In the genomic region with DNA sequence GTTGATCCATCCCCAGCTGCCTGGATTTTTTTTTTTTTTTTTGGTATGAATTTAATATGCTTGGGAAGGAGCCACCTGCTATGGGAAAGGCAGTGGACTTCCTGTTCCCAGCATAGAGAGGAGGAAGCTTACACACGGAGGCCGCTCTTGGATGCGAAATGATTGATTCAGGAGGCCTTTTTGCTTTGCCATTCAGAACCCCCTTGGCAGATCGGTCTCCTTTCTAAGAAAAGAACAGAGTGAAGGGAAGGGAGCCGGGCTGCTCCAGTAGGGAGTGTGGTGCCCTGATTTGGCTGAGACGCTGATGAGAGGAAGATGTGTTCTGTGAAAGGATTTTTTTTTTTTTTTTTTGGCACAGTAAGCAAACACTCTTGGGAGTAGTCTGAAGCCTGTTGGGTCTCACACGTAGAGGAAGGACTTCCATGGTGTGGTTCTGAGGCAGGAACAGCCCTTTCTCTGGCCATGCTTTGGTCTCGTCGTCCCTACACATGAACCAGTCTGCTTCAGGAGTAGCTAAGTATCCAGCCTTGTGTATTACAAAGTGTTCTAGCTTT, we compare ENCODE assay signal across 13 mouse cellular contexts. TPM values are rescaled to one million over a fixed set of nuclear protein-coding genes. Genes with fewer than 3 reads are reported as not detected.
DNase-seq lines count a peak whose midpoint lies in the region.
"Had no signal": no experiment of that assay in that cellular context is flagged by ENCODE, and none has a peak within 500 bp of the region (broad histone marks: within the 10 kb centered on the region; RNA-seq: fewer than 3 reads in every experiment).

No protein-coding gene starts in this region.

- intact Hi-C loops in heart, postnatal 10 days (cut with DNase I), result loop anchor here (5.0 kb wide), 2 partner anchors 41 to 66 kb away; partner anchors contain the start of gene Pgpep1l
- intact Hi-C loops in left cerebral cortex, postnatal 36 days (cut with DNase I), result no loop called here

- DNase-seq in heart, adult 18-20 months, result peak; percentile 27 to 42
- no peak for DNase-seq in heart, postnatal 4 days
- peak; percentile 32 for DNase-seq in layer of hippocampus, adult 11-12 months (ENCODE audit: low spot score)
- no peak for DNase-seq in layer of hippocampus, adult 9-10 months (ENCODE audit: low spot score)
- DNase-seq in heart, postnatal 10 days, result peak; percentile 21 to 27
- peak; percentile 28 to 36 for DNase-seq in left cerebral cortex, postnatal 36 days (ENCODE audit: low spot score in 2 of 2)
- DNase-seq in adrenal gland, adult 18-20 months (ENCODE audit: low spot score in 2 of 2), result no peak
- DNase-seq: adrenal gland, adult 8-10 months; cerebellum, adult 18-20 months; lung, postnatal 4 days; thymus, postnatal 25 days had no signal

RNA-seq across cellular contexts. Expression of gene Pgpep1l, which starts 42.3 kb away (rescaled TPM):
- not detected for total RNA-seq in heart, adult 18-20 months (2021)
- total RNA-seq in heart, postnatal 4 days (2021), result not detected
- not detected for total RNA-seq in heart, postnatal 10 days (2021)
- total RNA-seq in left cerebral cortex, postnatal 36 days (2021), result 1 to 10 TPM; 1.5 to 1.9 TPM
- under 1 TPM in 1 of 2 experiments, not detected in 1; 0.32 TPM for total RNA-seq in adrenal gland, adult 18-20 months (2021)
- total RNA-seq: hematopoietic stem cell, adult 5-6 weeks; monocyte, adult 5-6 weeks had no signal

RNA-seq across cellular contexts. Expression of gene Fam169b, which starts 51.9 kb away (rescaled TPM):
- 1 to 10 TPM in 1 of 2 experiments, under 1 TPM in 1; 0.10 to 1.1 TPM for total RNA-seq in heart, adult 18-20 months (2021)
- total RNA-seq in heart, postnatal 4 days (2021), result under 1 TPM in 1 of 2 experiments, not detected in 1; 0.24 TPM
- total RNA-seq in heart, postnatal 10 days (2021), result under 1 TPM; 0.17 to 0.55 TPM
- total RNA-seq in left cerebral cortex, postnatal 36 days (2021), result 1 to 10 TPM in 1 of 2 experiments, under 1 TPM in 1; 0.82 to 1.0 TPM
- under 1 TPM; 0.22 to 0.23 TPM for total RNA-seq in adrenal gland, adult 18-20 months (2021)

Comparison
In these comparisons a context has a peak if more than half of its experiments do, and no peak if none do; other contexts are left out.
1. DNase-seq: peak in heart, adult 18-20 months (2 of 2), layer of hippocampus, adult 11-12 months (single experiment), heart, postnatal 10 days (2 of 2) and left cerebral cortex, postnatal 36 days (2 of 2); none in heart, postnatal 4 days (single experiment), layer of hippocampus, adult 9-10 months (single experiment) and adrenal gland, adult 18-20 months (0 of 2).